Mouse (Mus musculus) erythroblast, embryonic 14.5 days (primary cell): Measurements from ENCODE around the gene Gna14.

Source experiments
- GATA1 ChIP-seq: IDR thresholded peaks from 2 replicates; pipeline ENCODE4 v1.6.1; 2012; ENCODE audit warnings: low read length, inconsistent platforms, mixed read lengths
- TAL1 ChIP-seq: IDR thresholded peaks from 3 replicates; pipeline ENCODE4 v1.6.1; 2012; ENCODE audit warnings: low read length, inconsistent platforms, mixed read lengths

GRCm38 (mm10) chr19:16457127-16457526 is 21.6 kb downstream of the Gna14 start:
- TF ChIP-seq TAL1 (no peak), GATA1 (no peak)
